Mouse (Mus musculus) erythroid progenitor cell, adult 5-6 weeks (primary cell): ENCODE results near the gene Gpatch11. TPM values are rescaled to one million over a fixed set of nuclear protein-coding genes. Genes with fewer than 3 reads are reported as not detected.

Source experiments
- ATAC-seq: replicated peaks from 2 replicates; pipeline ENCODE4 v1.8.0; 2016; ENCODE audit warnings: moderate number of reproducible peaks, mild to moderate bottlenecking, moderate TSS enrichment, inconsistent platforms; ENCODE audit not compliant: poor library complexity, low FRiP score, severe bottlenecking
- total RNA-seq, 2 experiments: library from RNA; stranded (forward) in 1 of 2; stranded (reverse) in 1 of 2; fragments of 150-400 nt in 1 of 2; fragments of 186-747, 209-891 nt in 1 of 2; gene quantifications; 2 replicates each; pipeline versions ENCODE4 v1.2.3 to v1.2.4; 2015 to 2017; ENCODE audit warnings: low replicate concordance in 2 of 2

Gene Gpatch11
- total RNA-seq, 2 experiments from 2014 or later = 11.2 to 13.0 TPM

GRCm38 (mm10) chr17:78889184-78889583, 53.8 kb downstream of the Gpatch11 start:
- ATAC-seq = no peak

DNA sequence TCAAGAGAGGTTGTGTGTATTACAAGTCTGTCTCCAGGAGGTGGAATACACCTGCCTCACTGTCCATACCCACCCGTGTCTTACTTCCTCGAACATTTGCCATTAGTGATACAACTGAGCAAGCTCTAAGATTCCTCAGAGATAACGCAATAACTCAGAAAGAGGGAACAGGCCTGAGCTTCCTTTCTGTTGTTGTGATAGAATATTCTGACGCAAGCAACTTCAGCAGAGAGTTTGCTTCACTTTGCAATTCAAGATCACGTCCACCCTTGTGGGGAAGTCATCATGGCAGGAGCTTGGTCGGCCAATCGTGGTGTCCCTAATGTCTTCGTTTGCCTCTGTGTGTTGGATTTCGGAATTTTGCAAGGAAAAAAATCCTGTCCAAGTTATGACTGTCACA, 55.7 kb downstream of the Gpatch11 start:
- ATAC-seq = no peak

DNA sequence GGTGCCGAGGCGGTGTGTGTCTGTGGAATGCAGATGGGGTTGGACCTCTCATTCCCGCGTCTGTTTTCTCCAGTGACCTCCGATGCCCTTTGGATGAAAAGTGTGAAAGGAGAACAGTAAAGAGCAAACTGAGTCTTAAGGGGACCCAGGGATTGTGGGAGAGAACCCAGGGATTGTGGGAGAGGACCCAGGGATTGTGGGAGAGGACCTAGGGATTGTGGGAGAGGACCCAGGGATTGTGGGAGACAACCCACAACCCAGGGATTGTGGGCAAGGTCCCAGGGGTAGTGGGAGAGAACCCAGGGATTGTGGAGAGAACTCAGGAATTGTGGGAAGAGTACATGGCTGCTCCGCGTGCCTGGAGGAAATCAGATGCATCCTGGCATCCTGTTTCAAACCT, 59.6 kb downstream of the Gpatch11 start:
- ATAC-seq = no peak

DNA sequence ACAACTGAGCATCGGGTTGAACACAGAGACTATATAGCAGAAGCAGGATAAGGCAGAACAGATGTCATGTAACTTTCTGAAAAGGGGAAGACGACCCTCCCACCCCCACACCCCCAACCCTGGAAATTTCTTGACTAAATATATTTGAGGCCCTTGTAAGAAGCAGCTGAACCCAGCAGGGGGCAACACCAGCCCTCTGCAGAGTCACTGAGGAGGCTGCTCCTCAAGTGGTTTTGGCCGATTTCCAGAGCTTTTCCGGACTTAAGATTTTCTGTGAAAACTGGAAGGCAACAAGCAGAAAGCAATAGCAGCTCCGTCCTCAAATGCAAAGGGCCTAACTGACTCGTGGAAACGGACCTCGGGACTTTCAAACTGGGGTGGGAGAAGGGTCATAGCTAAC, 60.0 kb downstream of the Gpatch11 start:
- ATAC-seq = no peak

Other genes with a start within 250 kb of the Gpatch11 start
- gene Strn, start 98.4 kb upstream of the Gpatch11 start, total RNA-seq (2015; ENCODE audit: low replicate concordance) = 11.2 and 13.0 TPM in 2 replicates
- 19.7 and 20.7 TPM in 2 replicates for gene Strn, start 98.4 kb upstream of the Gpatch11 start, total RNA-seq (2017; ENCODE audit: low replicate concordance)
- gene Heatr5b, start 203 bp upstream of the Gpatch11 start, total RNA-seq (2015; ENCODE audit: low replicate concordance) = 6.5 and 8.4 TPM in 2 replicates
- 3.3 and 5.4 TPM in 2 replicates for gene Heatr5b, start 203 bp upstream of the Gpatch11 start, total RNA-seq (2017; ENCODE audit: low replicate concordance)
- 40.7 and 42.2 TPM in 2 replicates for gene Eif2ak2, start 47.0 kb downstream of the Gpatch11 start, total RNA-seq (2015; ENCODE audit: low replicate concordance)
- gene Eif2ak2, start 47.0 kb downstream of the Gpatch11 start, total RNA-seq (2017; ENCODE audit: low replicate concordance) = 56.8 and 76.1 TPM in 2 replicates
- not detected in 2 replicates for gene Sult6b1, start 71.4 kb downstream of the Gpatch11 start, total RNA-seq (2015; ENCODE audit: low replicate concordance)
- gene Sult6b1, start 71.4 kb downstream of the Gpatch11 start, total RNA-seq (2017; ENCODE audit: low replicate concordance) = 0.64 TPM in 1 of 2 replicates, not detected in the other
- 2.9 TPM in 1 of 2 replicates, not detected in the other for gene Cebpzos, start 80.9 kb downstream of the Gpatch11 start, total RNA-seq (2015; ENCODE audit: low replicate concordance)
- 3.6 and 21.6 TPM in 2 replicates for gene Cebpzos, start 80.9 kb downstream of the Gpatch11 start, total RNA-seq (2017; ENCODE audit: low replicate concordance)
- gene Cebpz, start 101.5 kb downstream of the Gpatch11 start, total RNA-seq (2015; ENCODE audit: low replicate concordance) = 11.3 and 15.5 TPM in 2 replicates
- 8.7 and 20.0 TPM in 2 replicates for gene Cebpz, start 101.5 kb downstream of the Gpatch11 start, total RNA-seq (2017; ENCODE audit: low replicate concordance)
- gene Ndufaf7, start 101.6 kb downstream of the Gpatch11 start, total RNA-seq (2015; ENCODE audit: low replicate concordance) = 9.2 and 24.5 TPM in 2 replicates
- gene Ndufaf7, start 101.6 kb downstream of the Gpatch11 start, total RNA-seq (2017; ENCODE audit: low replicate concordance) = 6.8 and 11.7 TPM in 2 replicates
- 9.6 and 9.7 TPM in 2 replicates for gene Prkd3, start 185.2 kb downstream of the Gpatch11 start, total RNA-seq (2015; ENCODE audit: low replicate concordance)
- 6.7 and 7.8 TPM in 2 replicates for gene Prkd3, start 185.2 kb downstream of the Gpatch11 start, total RNA-seq (2017; ENCODE audit: low replicate concordance)
- 1.8 TPM in 1 of 2 replicates, not detected in the other for gene Qpct, start 216.3 kb downstream of the Gpatch11 start, total RNA-seq (2015; ENCODE audit: low replicate concordance)
- gene Qpct, start 216.3 kb downstream of the Gpatch11 start, total RNA-seq (2017; ENCODE audit: low replicate concordance) = 0.77 TPM in 1 of 2 replicates, not detected in the other